Mouse (Mus musculus) neural tube, embryonic 15.5 days (tissue): ENCODE measurements around the gene Peak1. TPM values are rescaled to one million over a fixed set of nuclear protein-coding genes. Genes with fewer than 3 reads are reported as not detected.

ENCODE experiments used
- ATAC-seq: fragments of 200-750 bp; cut with Nextera tagmentation; 2 replicates; pipeline ENCODE4 v1.8.0; 2017; ENCODE audit warnings: mild to moderate bottlenecking, moderate TSS enrichment, moderate library complexity; ENCODE audit not compliant: low FRiP score
- H3K27ac ChIP-seq: fragments of 300-500 bp; sonication (generic); replicated peaks from 2 replicates; pipeline ENCODE4 v1.5.1; 2015; ENCODE audit warnings: mild to moderate bottlenecking, inconsistent platforms
- H3K27me3 ChIP-seq: fragments of 300-500 bp; sonication (generic); replicated peaks from 2 replicates; pipeline ENCODE4 v1.6.1; 2015; ENCODE audit warnings: inconsistent platforms
- H3K36me3 ChIP-seq: fragments of 300-500 bp; sonication (generic); 2 replicates; pipeline ENCODE4 v1.6.1; 2015; ENCODE audit warnings: inconsistent platforms
- H3K4me1 ChIP-seq: fragments of 300-500 bp; sonication (generic); 2 replicates; pipeline ENCODE4 v1.6.1; 2015; ENCODE audit warnings: inconsistent platforms
- H3K4me2 ChIP-seq: fragments of 300-500 bp; sonication (generic); 2 replicates; pipeline ENCODE4 v1.6.1; 2015; ENCODE audit warnings: inconsistent platforms, mild to moderate bottlenecking, moderate library complexity
- H3K4me3 ChIP-seq: fragments of 300-500 bp; sonication (generic); replicated peaks from 2 replicates; pipeline ENCODE4 v1.5.1; 2015; ENCODE audit warnings: mild to moderate bottlenecking, inconsistent platforms
- H3K9ac ChIP-seq: fragments of 300-500 bp; sonication (generic); replicated peaks from 2 replicates; pipeline ENCODE4 v1.6.1; 2015; ENCODE audit warnings: mild to moderate bottlenecking, inconsistent platforms
- H3K9me3 ChIP-seq: fragments of 300-500 bp; sonication (generic); replicated peaks from 2 replicates; pipeline ENCODE4 v1.6.1; 2016; ENCODE audit warnings: inconsistent platforms
- WGBS: fragments of 180-500 bp; shearing (Covaris S2); methylation state at CpG from one replicate; pipeline ENCODE4 v1.1.7; 2015; ENCODE audit warnings: mixed read lengths; 5-methylcytosine and 5-hydroxymethylcytosine counted together
- polyA plus RNA-seq: library from polyadenylated mRNA; unstranded; fragments of >200 nt; fragmentation: Nextera tagmentation; extraction: Ambion mirVana; gene quantifications from 2 replicates; pipeline ENCODE4 v1.2.1, GENCODE M21; 2015

Gene Peak1
- polyA plus RNA-seq, 1 experiment from 2014 or later: 6.5 TPM

DNA sequence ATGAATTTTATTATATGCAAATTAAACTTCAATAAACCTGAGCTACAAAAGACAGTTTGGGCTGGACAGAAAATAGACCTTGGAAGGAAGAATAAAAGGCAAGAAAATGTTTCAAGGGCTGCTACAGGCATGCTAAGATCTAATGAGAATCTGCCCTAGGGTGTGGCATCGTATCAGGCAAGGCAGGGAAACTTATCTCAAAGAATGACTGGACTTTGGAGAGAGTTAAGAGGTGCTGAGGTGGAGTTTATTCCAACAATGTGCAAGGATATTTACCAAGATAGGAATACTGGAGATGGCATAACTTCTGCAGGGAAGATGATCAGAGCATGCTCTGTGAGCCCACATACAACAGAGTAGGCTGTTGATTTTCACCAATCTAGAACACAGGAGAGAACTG, 154.8 kb downstream of the Peak1 start:
- ATAC-seq: no peak
- Histone ChIP-seq H3K9me3 (peaks cover 5% of the 10 kb centered on the region), H3K9ac (no peak overlapping the region), H3K4me3 (no peak overlapping the region), H3K27me3 (no peaks in the 10 kb centered on the region), H3K36me3 (no peaks in the 10 kb centered on the region), H3K4me2 (no peak overlapping the region), H3K27ac (no peak overlapping the region), H3K4me1 (peaks cover 6% of the 10 kb centered on the region; the same call in 1 of the 2 replicates)
- WGBS: 86% methylated on average over 1 of the region's 1 CpGs

DNA sequence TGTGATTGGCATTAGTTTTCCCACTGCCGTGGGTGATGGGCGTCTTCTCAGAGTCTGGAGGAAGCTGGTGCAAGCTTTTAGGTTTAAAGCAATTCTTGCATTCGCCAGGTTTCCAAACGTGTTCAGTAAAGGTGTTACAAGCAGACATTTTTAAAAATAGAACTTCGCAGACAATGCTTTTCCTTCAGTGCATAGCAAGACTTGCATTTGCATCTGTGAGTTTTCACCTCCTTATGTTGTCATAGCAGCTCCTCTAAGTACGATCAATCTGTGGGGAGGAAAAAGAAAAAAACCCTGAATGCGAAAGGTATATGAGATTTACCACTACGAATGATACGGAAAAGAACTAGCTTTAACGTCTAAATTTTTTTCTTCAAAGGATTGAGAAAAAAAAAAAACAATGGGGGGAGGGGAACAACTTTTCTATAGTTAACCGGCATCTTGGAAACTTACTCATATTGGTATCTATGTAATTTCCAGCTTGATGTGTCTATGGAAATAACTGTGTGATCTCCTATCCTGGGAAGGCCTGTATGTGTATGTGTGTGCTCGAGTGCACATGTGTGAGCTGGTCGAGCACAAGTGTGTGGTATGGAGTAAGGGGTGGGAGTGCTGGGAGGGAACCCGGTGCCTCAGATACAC, 157.3 kb downstream of the Peak1 start:
- H3K4me3 ChIP-seq: no peak overlapping the region
- no peak for ATAC-seq
- H3K9me3 ChIP-seq: peaks cover 5% of the 10 kb centered on the region
- 92% methylated on average over 14 of the region's 14 CpGs for WGBS
- no peaks in the 10 kb centered on the region for H3K27me3 ChIP-seq
- H3K27ac ChIP-seq: no peak overlapping the region
- no peak overlapping the region for H3K4me2 ChIP-seq
- H3K4me1 ChIP-seq: peaks cover 6% of the 10 kb centered on the region; the same call in 1 of the 2 replicates
- H3K9ac ChIP-seq: no peak overlapping the region
- no peaks in the 10 kb centered on the region for H3K36me3 ChIP-seq

DNA sequence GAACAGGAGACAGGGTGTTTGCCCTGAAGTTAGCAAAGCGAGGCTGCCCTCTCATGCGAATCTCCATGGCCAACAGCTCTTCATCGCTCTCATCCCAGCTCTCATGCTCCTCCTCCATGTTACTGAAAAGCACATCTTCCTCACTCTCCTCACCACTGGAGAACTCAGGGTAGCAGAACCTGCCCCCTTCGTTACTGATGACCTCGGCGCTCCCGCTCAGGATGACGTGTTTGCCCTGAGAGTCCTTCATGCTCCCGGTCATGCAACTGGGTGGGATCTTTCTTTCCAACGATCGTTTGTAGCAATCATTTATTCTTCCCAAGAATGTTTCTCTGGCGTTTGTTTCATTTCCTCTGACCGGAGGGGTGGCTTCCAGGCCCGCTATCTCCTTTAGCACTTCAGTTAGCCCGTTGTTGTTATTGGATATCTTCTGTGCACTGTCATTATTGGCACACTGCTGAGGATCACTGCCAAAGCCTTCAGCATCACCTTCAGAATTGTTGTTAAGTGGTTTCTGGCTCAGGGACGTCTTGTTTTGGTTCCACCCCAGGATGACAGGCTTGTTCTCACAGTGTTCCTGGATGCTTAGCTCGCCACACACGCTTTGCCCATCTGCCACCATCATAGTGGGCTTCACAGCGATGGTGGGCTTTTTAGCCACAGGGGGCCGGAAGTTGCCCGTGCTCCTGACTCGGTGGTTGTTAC, 157.9 kb downstream of the Peak1 start:
- 92% methylated on average over 22 of the region's 22 CpGs for WGBS
- H3K9ac ChIP-seq: no peak overlapping the region
- H3K27me3 ChIP-seq: no peaks in the 10 kb centered on the region
- H3K36me3 ChIP-seq: no peaks in the 10 kb centered on the region
- peaks cover 5% of the 10 kb centered on the region; the same call in 1 of the 2 replicates for H3K4me1 ChIP-seq
- no peak overlapping the region for H3K27ac ChIP-seq
- no peak overlapping the region for H3K4me2 ChIP-seq
- no peak for ATAC-seq
- H3K9me3 ChIP-seq: peaks cover 5% of the 10 kb centered on the region
- no peak overlapping the region for H3K4me3 ChIP-seq

DNA sequence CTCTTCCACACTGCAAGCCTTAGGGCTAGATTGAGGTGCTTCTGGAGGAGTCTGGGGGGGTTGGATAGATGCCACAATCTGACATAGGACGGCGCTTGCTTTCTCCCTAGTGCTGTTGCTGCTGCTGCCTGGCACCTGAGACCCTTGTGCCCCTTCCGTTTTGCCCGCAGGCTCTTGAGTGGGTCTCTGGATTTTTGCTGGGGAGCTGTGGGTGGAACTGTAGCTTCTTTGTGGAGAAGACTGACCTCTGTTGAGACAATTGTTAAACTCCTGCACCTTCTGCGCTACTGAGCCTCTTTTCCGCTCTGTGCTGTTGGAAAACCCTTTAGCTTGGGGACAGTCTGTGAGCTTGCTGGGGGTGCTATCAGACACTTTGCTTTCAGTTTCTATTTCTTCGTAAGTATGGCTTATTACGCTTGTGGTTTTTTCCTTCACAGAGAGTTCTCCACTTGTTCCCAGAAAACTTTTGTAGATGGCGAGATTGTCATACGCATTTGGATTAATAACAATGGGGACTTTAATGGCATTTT, 159.5 kb downstream of the Peak1 start:
- H3K4me1 ChIP-seq: no peaks in the 10 kb centered on the region
- peaks cover 5% of the 10 kb centered on the region for H3K9me3 ChIP-seq

GRCm38 (mm10) chr9:56257227-56258000, 160.5 kb downstream of the Peak1 start:
- no peaks in the 10 kb centered on the region for H3K27me3 ChIP-seq
- no peak for ATAC-seq
- no peak overlapping the region for H3K27ac ChIP-seq
- H3K9me3 ChIP-seq: peaks cover 5% of the 10 kb centered on the region
- H3K9ac ChIP-seq: no peak overlapping the region
- no peaks in the 10 kb centered on the region for H3K36me3 ChIP-seq
- H3K4me2 ChIP-seq: no peak overlapping the region
- H3K4me1 ChIP-seq: no peaks in the 10 kb centered on the region
- no peak overlapping the region for H3K4me3 ChIP-seq
- 92% methylated on average over 20 of the region's 20 CpGs for WGBS

More for the DNA sequence above, 159.5 kb downstream of the Peak1 start:
- ATAC-seq: no peak
- Histone ChIP-seq H3K36me3 (no peaks in the 10 kb centered on the region), H3K27me3 (no peaks in the 10 kb centered on the region), H3K4me2 (no peak overlapping the region), H3K27ac (no peak overlapping the region), H3K9ac (no peak overlapping the region), H3K4me3 (no peak overlapping the region)
- 95% methylated on average over 10 of the region's 10 CpGs for WGBS

DNA sequence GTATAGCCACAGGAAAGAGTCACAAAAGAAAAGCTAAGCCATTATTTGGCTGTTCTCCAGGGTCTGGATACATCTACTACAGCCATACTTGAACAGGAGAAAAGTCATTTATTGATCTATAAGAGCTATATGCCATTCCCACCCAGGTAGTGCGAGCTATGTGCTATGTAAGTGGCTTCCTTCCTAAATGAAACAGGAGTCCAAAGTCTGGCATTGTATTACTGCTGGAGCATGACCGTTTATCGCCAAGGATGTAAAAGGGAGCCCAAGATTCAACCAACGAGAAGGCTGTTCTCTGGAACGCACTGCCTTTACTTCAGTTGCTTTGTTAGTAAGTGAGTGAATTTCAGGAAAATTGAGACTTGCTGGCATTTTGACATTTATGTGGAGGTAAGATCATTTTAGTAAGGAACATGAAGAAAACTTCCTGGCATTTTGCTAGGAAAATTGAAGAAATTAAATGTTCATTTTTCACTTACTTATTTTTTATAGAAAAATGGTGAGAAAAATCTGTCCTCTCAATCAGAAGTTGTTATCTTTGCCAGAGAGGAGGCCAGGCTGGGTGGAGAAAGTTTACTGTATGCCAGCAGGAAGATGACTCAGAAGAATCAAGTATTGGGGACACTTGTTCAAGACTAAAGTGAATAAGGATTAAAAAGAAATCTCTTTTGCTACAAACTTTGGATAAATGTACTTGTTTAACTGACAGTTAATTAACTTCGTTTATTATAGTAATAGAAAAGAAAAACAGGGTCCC, 162.0 kb downstream of the Peak1 start:
- no peak overlapping the region for H3K4me2 ChIP-seq
- no peak for ATAC-seq
- WGBS: 80% methylated on average over 6 of the region's 6 CpGs

DNA sequence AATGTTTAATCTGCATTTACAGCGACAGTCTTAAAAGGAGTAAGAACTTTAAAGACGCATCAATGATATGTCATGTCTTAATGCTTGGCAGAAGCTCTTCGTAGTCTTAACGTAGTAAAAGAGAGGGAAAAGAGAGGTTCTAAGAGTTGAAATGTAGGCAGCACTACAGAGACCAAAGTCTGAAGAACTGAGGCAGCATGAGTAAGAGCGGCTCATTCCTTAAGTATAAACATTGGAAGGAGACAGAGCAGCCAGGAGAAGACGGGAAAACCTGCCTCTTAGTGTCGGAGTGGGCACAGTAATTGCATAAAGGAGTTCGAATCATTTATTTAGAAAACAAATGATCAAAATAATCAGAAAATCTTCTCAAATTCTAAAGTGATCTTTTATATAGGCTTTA, 173.5 kb downstream of the Peak1 start:
- Histone ChIP-seq H3K27me3 (no peaks in the 10 kb centered on the region), H3K36me3 (peaks cover 3% of the 10 kb centered on the region; the same call in 1 of the 2 replicates), H3K9ac (no peak overlapping the region), H3K4me2 (no peak overlapping the region), H3K4me1 (no peaks in the 10 kb centered on the region), H3K27ac (no peak overlapping the region), H3K9me3 (no peaks in the 10 kb centered on the region), H3K4me3 (no peak overlapping the region)
- 87% methylated on average over 8 of the region's 8 CpGs for WGBS
- no peak for ATAC-seq

More for the DNA sequence above, 162.0 kb downstream of the Peak1 start:
- no peaks in the 10 kb centered on the region for H3K27me3 ChIP-seq
- peaks cover 5% of the 10 kb centered on the region for H3K9me3 ChIP-seq
- no peaks in the 10 kb centered on the region for H3K4me1 ChIP-seq
- no peak overlapping the region for H3K4me3 ChIP-seq
- H3K27ac ChIP-seq: no peak overlapping the region
- H3K9ac ChIP-seq: no peak overlapping the region
- no peaks in the 10 kb centered on the region for H3K36me3 ChIP-seq

- Histone ChIP-seq H3K36me3 (peaks cover 3% of the 10 kb centered on the region; the same call in 1 of the 2 replicates), H3K27ac (no peak overlapping the region), H3K9ac (no peak overlapping the region), H3K9me3 (no peaks in the 10 kb centered on the region), H3K4me2 (no peak overlapping the region), H3K4me3 (no peak overlapping the region), H3K27me3 (no peaks in the 10 kb centered on the region), H3K4me1 (no peaks in the 10 kb centered on the region)
- WGBS: 89% methylated on average over 7 of the region's 7 CpGs
- no peak for ATAC-seq
Measured at GRCm38 (mm10) chr9:56243885-56244284, 174.0 kb downstream of the Peak1 start.

GRCm38 (mm10) chr9:56242686-56243085, 175.2 kb downstream of the Peak1 start:
- Histone ChIP-seq H3K9me3 (no peaks in the 10 kb centered on the region), H3K9ac (no peak overlapping the region), H3K4me2 (no peak overlapping the region), H3K4me3 (no peak overlapping the region), H3K4me1 (no peaks in the 10 kb centered on the region), H3K27me3 (no peaks in the 10 kb centered on the region), H3K36me3 (peaks cover 3% of the 10 kb centered on the region; the same call in 1 of the 2 replicates), H3K27ac (no peak overlapping the region)
- WGBS: 71% methylated on average over 3 of the region's 3 CpGs
- ATAC-seq: no peak

GRCm38 (mm10) chr9:56241076-56241475, 176.8 kb downstream of the Peak1 start:
- Histone ChIP-seq H3K4me1 (no peaks in the 10 kb centered on the region), H3K36me3 (peaks cover 3% of the 10 kb centered on the region; the same call in 1 of the 2 replicates), H3K9me3 (no peaks in the 10 kb centered on the region), H3K9ac (no peak overlapping the region), H3K27ac (no peak overlapping the region), H3K4me3 (no peak overlapping the region), H3K4me2 (no peak overlapping the region), H3K27me3 (no peaks in the 10 kb centered on the region)
- 91% methylated on average over 5 of the region's 5 CpGs for WGBS
- no peak for ATAC-seq

GRCm38 (mm10) chr9:56235871-56236298, 182.0 kb downstream of the Peak1 start:
- Histone ChIP-seq H3K4me1 (no peaks in the 10 kb centered on the region), H3K27ac (no peak overlapping the region), H3K4me2 (no peak overlapping the region), H3K9me3 (no peaks in the 10 kb centered on the region), H3K36me3 (peaks cover 3% of the 10 kb centered on the region; the same call in 1 of the 2 replicates), H3K4me3 (no peak overlapping the region), H3K27me3 (no peaks in the 10 kb centered on the region), H3K9ac (no peak overlapping the region)
- no peak for ATAC-seq
- 60% methylated on average over 6 of the region's 6 CpGs for WGBS
